Mouse (Mus musculus): ENCODE data around the gene Dnajc9. TPM values are rescaled to one million over a fixed set of nuclear protein-coding genes. Genes with fewer than 3 reads are reported as not detected.

Dnajc9 gene
- polyA plus RNA-seq, 1 experiment from 2014 or later = 180 TPM

- Histone ChIP-seq H3K4me3 (replicated peaks) (peak overlapping the region; percentile 91), H3K36me3 (peaks cover 36% of the 10 kb centered on the region), H3K9ac (peak overlapping the region; percentile 97), H3K9me3 (replicated peaks) (no peaks in the 10 kb centered on the region), H3K27me3 (no peaks in the 10 kb centered on the region), H3K4me2 (peak overlapping the region; percentile 77), H3K27ac (peak overlapping the region; percentile 97), H3K4me1 (peaks cover 23% of the 10 kb centered on the region)
- WGBS = 2% methylated on average over 15 of the region's 15 CpGs
- peak; percentile 70 for ATAC-seq (replicated peaks; ENCODE audit: low FRiP score)
Measured at GRCm38 (mm10) chr14:20347441-20347990, 41.2 kb downstream of the Dnajc9 start.

- ATAC-seq (replicated peaks; ENCODE audit: low FRiP score) = no peak
- H3K9me3 ChIP-seq (replicated peaks) = no peaks in the 10 kb centered on the region
- H3K4me1 ChIP-seq = peaks cover 23% of the 10 kb centered on the region
- H3K4me2 ChIP-seq = no peak overlapping the region
- no peaks in the 10 kb centered on the region for H3K27me3 ChIP-seq
- no peak overlapping the region for H3K9ac ChIP-seq
- H3K4me3 ChIP-seq (replicated peaks) = no peak overlapping the region
- H3K27ac ChIP-seq = no peak overlapping the region
- H3K36me3 ChIP-seq = peaks cover 45% of the 10 kb centered on the region
- WGBS = 83% methylated on average over 9 of the region's 9 CpGs
Measured at GRCm38 (mm10) chr14:20345885-20346284, 42.8 kb downstream of the Dnajc9 start.

GRCm38 (mm10) chr14:20340866-20341265 lies 47.8 kb downstream of the Dnajc9 start:
- Histone ChIP-seq H3K4me3 (replicated peaks) (no peak overlapping the region), H3K27ac (no peak overlapping the region), H3K4me2 (no peak overlapping the region), H3K27me3 (no peaks in the 10 kb centered on the region), H3K9me3 (replicated peaks) (no peaks in the 10 kb centered on the region), H3K36me3 (peaks cover 73% of the 10 kb centered on the region), H3K9ac (no peak overlapping the region), H3K4me1 (0 out of 2 replicates have a peak, but pooled peaks cover 2% of the 10 kb centered on the region)
- ATAC-seq (replicated peaks; ENCODE audit: low FRiP score) = no peak
- 79% methylated on average over 7 of the region's 7 CpGs for WGBS

GRCm38 (mm10) chr14:20340149-20340548 lies 48.6 kb downstream of the Dnajc9 start:
- H3K27ac ChIP-seq = no peak overlapping the region
- peaks cover 73% of the 10 kb centered on the region for H3K36me3 ChIP-seq
- H3K9ac ChIP-seq = no peak overlapping the region
- no peaks in the 10 kb centered on the region for H3K4me1 ChIP-seq
- 87% methylated on average over 8 of the region's 8 CpGs for WGBS
- H3K27me3 ChIP-seq = no peaks in the 10 kb centered on the region
- ATAC-seq (replicated peaks; ENCODE audit: low FRiP score) = no peak
- no peaks in the 10 kb centered on the region for H3K9me3 ChIP-seq (replicated peaks)
- H3K4me2 ChIP-seq = no peak overlapping the region
- no peak overlapping the region for H3K4me3 ChIP-seq (replicated peaks)

GRCm38 (mm10) chr14:20339415-20339814 lies 49.3 kb downstream of the Dnajc9 start:
- no peak overlapping the region for H3K9ac ChIP-seq
- H3K27ac ChIP-seq = no peak overlapping the region
- H3K9me3 ChIP-seq (replicated peaks) = no peaks in the 10 kb centered on the region
- ATAC-seq (replicated peaks; ENCODE audit: low FRiP score) = no peak
- no peaks in the 10 kb centered on the region for H3K4me1 ChIP-seq
- H3K36me3 ChIP-seq = peaks cover 72% of the 10 kb centered on the region
- H3K27me3 ChIP-seq = no peaks in the 10 kb centered on the region
- H3K4me3 ChIP-seq (replicated peaks) = no peak overlapping the region
- WGBS = 97% methylated on average over 5 of the region's 5 CpGs
- H3K4me2 ChIP-seq = no peak overlapping the region

Other genes starting within 250 kb of the Dnajc9 start
- 15.8 and 17.3 TPM in 2 replicates for gene Kcnk5, start 207.1 kb downstream of the Dnajc9 start, polyA plus RNA-seq (2015; fragmentation: Nextera tagmentation; extraction: Ambion mirVana)
- 0.21 TPM in 1 of 2 replicates, not detected in the other for gene Kcnk16, start 119.7 kb downstream of the Dnajc9 start, polyA plus RNA-seq (2015; fragmentation: Nextera tagmentation; extraction: Ambion mirVana)
- 17.4 and 18.2 TPM in 2 replicates for gene Nudt13, start 94.2 kb downstream of the Dnajc9 start, polyA plus RNA-seq (2015; fragmentation: Nextera tagmentation; extraction: Ambion mirVana)
- 54.4 and 61.5 TPM in 2 replicates for gene Ecd, start 40.8 kb downstream of the Dnajc9 start, polyA plus RNA-seq (2015; fragmentation: Nextera tagmentation; extraction: Ambion mirVana)
- 34.5 and 40.0 TPM in 2 replicates for gene Fam149b, start 40.7 kb downstream of the Dnajc9 start, polyA plus RNA-seq (2015; fragmentation: Nextera tagmentation; extraction: Ambion mirVana)
- gene Mrps16, start 4.7 kb upstream of the Dnajc9 start, polyA plus RNA-seq (2015; fragmentation: Nextera tagmentation; extraction: Ambion mirVana) = 96.5 and 97.3 TPM in 2 replicates
- 0.50 and 0.82 TPM in 2 replicates for gene Cfap70, start 63.3 kb upstream of the Dnajc9 start, polyA plus RNA-seq (2015; fragmentation: Nextera tagmentation; extraction: Ambion mirVana)
- 38.3 and 39.9 TPM in 2 replicates for gene Anxa7, start 91.2 kb upstream of the Dnajc9 start, polyA plus RNA-seq (2015; fragmentation: Nextera tagmentation; extraction: Ambion mirVana)
- 0.63 and 1.0 TPM in 2 replicates for gene Mss51, start 108.0 kb upstream of the Dnajc9 start, polyA plus RNA-seq (2015; fragmentation: Nextera tagmentation; extraction: Ambion mirVana)
- gene Ppp3cb, start 157.7 kb upstream of the Dnajc9 start, polyA plus RNA-seq (2015; fragmentation: Nextera tagmentation; extraction: Ambion mirVana) = 43.1 and 44.1 TPM in 2 replicates

Measured in kidney, embryonic 15.5 days (tissue).